Mouse (Mus musculus) bone marrow macrophage, adult 2 months (primary cell): ENCODE data around the gene Dnajb11.

ENCODE experiments used
- CTCF ChIP-seq: IDR thresholded peaks from 2 replicates; pipeline ENCODE4 v1.5.1; 2012; ENCODE audit warnings: low read depth, mild to moderate bottlenecking, low read length, moderate library complexity
- POLR2A ChIP-seq: IDR thresholded peaks from 2 replicates; pipeline ENCODE4 v1.6.1; 2012; ENCODE audit warnings: mild to moderate bottlenecking, low read depth, low read length, borderline replicate concordance

DNA sequence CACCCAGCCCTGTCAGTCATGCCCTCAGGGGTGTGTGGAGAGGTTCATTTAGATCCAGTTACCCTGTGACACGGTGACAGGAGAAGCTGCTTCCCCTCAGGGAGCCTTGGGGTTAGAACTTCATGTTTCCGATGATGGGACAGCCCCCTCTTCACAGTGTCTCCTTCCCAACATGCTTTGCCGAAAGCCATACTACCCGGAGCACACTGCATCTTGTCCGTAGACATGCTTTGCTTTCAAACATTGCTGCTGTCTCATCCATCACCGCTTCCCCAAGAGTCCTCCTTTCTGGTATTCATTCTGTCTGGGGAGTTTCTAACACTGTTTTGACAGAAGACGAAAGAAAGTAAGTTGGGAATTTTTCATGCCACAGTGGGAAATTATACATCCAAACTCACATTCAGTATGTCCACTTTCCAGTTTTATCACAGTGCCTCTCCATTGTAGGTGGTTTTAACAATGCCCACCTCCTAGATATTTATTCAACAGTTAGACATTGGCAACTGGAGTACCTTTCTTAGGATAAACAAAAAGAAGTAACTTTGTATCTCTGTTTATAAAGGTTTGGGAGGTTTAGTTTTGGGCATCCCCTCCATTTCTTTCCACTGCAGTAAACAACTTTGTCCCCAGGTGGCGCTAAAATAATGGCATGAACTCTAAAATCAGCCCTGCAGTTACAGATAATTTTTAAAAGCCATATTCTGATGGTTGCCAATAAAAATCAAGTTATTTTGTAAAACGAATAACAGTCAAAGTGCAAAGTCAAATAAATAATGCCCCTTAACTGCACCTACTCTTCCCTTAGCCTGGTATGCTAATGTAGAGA lies 18.8 kb downstream of the Dnajb11 start:
- TF ChIP-seq CTCF (no peak), POLR2A (no peak)
